Mouse (Mus musculus): ENCODE data around the gene Gm10665. TPM values are rescaled to one million over a fixed set of nuclear protein-coding genes. Genes with fewer than 3 reads are reported as not detected.
"Not testable (repeated sequence)": the region's sequence is repeated elsewhere in the genome, so short reads cannot be mapped to it uniquely, and the experiment has no call there.

Gm10665 gene
- not detected in 2 replicates for polyA plus RNA-seq (2016; fragmentation: Nextera tagmentation; extraction: Ambion mirVana)

DNA sequence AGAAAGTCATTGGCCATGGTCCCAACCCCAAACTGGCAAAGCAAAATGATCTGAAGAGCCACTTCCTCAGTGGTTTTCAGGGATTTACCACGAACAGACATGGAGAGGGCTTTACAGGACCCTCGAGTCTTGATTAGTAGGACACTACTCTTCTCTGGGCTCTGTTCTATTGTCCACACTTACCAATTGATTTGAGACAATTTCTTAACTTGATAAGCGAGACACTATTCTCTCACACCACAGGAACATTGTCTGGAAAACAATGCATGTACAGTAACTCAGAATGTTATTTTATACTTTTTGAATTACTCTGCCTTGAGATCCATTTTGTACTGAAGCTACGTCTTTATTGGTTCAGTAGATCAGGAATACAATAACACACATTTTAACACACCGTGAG lies at the start of gene Gm10665:
Gene Gm10665, minus strand, starts transcription at position 101 of the 400 bp plus-strand sequence.
- H3K27ac ChIP-seq; H3K4me1 ChIP-seq; DNase-seq (ENCODE audit: low spot score); H3K4me3 ChIP-seq; H3K36me3 ChIP-seq; H3K9me3 ChIP-seq (replicated peaks); H3K27me3 ChIP-seq (ENCODE audit: low read depth, poor library complexity, severe bottlenecking): not testable (repeated sequence)
- WGBS: no CpG with 5 or more reads among the region's 5 CpGs

GRCm38 (mm10) chr7:22499578-22499977 lies 35.7 kb upstream of the Gm10665 start, which contains the start of gene Vmn1r151:
Vmn1r151 (minus strand) TSS chr7:22499678.
- DNase-seq (ENCODE audit: low spot score); H3K27me3 ChIP-seq (ENCODE audit: low read depth, poor library complexity, severe bottlenecking): not testable (repeated sequence)
- 51% methylated on average over 2 of the region's 3 CpGs for WGBS

DNA sequence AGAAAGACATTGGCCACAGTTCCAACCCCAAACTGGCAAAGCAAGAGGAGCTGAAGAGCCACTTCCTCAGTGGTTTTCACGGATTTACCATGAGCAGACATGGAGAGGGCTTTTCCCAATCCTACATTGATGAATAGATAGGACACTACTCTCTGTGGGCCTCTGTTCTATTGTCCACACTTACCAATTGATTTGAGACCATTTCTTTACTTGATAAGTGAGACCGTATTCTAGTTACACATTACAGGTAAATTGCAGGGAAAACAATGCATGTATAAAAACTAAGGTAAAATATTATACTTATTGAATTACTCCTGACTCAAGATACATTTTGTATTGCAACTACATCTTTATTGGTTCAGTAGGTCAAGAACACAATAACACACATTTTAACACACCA lies 25.7 kb downstream of the Gm10665 start, which contains the start of gene Vmn1r149:
Gene Vmn1r149, minus strand, starts transcription at position 101 of the 400 bp plus-strand sequence.
- not testable (repeated sequence) for H3K9me3 ChIP-seq (replicated peaks); H3K27me3 ChIP-seq (ENCODE audit: low read depth, poor library complexity, severe bottlenecking); H3K4me3 ChIP-seq; H3K36me3 ChIP-seq; H3K4me1 ChIP-seq; H3K27ac ChIP-seq; DNase-seq (ENCODE audit: low spot score)
- no CpG with 5 or more reads among the region's 2 CpGs for WGBS

More at GRCm38 (mm10) chr7:22499578-22499977, 35.7 kb upstream of the Gm10665 start, which contains the start of gene Vmn1r151:
- not testable (repeated sequence) for H3K4me3 ChIP-seq; H3K27ac ChIP-seq; H3K36me3 ChIP-seq; H3K4me1 ChIP-seq; H3K9me3 ChIP-seq (replicated peaks)

DNA sequence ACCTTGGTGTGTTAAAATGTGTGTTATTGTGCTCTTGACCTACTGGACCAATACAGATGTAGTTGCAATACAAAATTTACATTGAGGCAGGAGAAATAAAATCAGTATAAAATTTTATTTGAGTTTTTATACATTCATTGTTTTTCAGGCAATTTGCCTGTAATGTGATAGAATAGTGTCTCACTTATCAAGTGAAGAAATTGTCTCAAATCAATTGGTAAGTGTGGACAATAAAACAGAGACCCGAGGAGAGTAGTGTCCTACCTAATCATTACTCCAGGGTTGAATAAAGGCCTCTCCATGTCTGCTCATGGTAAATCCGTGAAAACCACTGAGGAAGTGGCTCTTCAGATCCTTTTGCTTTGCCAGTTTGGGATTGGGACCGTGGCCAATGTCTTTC lies 50.6 kb downstream of the Gm10665 start, which contains the start of gene Vmn1r148:
Gene Vmn1r148, plus strand, starts transcription at position 301 of the 400 bp plus-strand sequence.
- WGBS: no CpG with 5 or more reads among the region's 3 CpGs
- H3K27ac ChIP-seq: not testable (repeated sequence)

More for the DNA sequence above, 50.6 kb downstream of the Gm10665 start, which contains the start of gene Vmn1r148:
- H3K9me3 ChIP-seq (replicated peaks); H3K4me3 ChIP-seq; H3K36me3 ChIP-seq; DNase-seq (ENCODE audit: low spot score); H3K27me3 ChIP-seq (ENCODE audit: low read depth, poor library complexity, severe bottlenecking); H3K4me1 ChIP-seq: not testable (repeated sequence)

Other genes starting within 250 kb of the Gm10665 start
- not detected in 2 replicates for gene Gm8453, start 234.6 kb downstream of the Gm10665 start, polyA plus RNA-seq (2016; fragmentation: Nextera tagmentation; extraction: Ambion mirVana)
- gene Gm4187, start 134.4 kb downstream of the Gm10665 start, polyA plus RNA-seq (2016; fragmentation: Nextera tagmentation; extraction: Ambion mirVana): not detected in 2 replicates
- gene Gm8660, start 93.0 kb downstream of the Gm10665 start, polyA plus RNA-seq (2016; fragmentation: Nextera tagmentation; extraction: Ambion mirVana): not detected in 2 replicates
- gene Vmn1r148, start 50.5 kb downstream of the Gm10665 start, polyA plus RNA-seq (2016; fragmentation: Nextera tagmentation; extraction: Ambion mirVana): not detected in 2 replicates
- gene Vmn1r149, start 25.8 kb downstream of the Gm10665 start, polyA plus RNA-seq (2016; fragmentation: Nextera tagmentation; extraction: Ambion mirVana): not detected in 2 replicates
- gene Vmn1r151, start 35.6 kb upstream of the Gm10665 start, polyA plus RNA-seq (2016; fragmentation: Nextera tagmentation; extraction: Ambion mirVana): not detected in 2 replicates
- not detected in 2 replicates for gene Vmn1r152, start 58.9 kb upstream of the Gm10665 start, polyA plus RNA-seq (2016; fragmentation: Nextera tagmentation; extraction: Ambion mirVana)
- gene Gm8677, start 70.8 kb upstream of the Gm10665 start, polyA plus RNA-seq (2016; fragmentation: Nextera tagmentation; extraction: Ambion mirVana): not detected in 2 replicates
- gene Gm4201, start 101.3 kb upstream of the Gm10665 start, polyA plus RNA-seq (2016; fragmentation: Nextera tagmentation; extraction: Ambion mirVana): not detected in 2 replicates
- not detected in 2 replicates for gene Gm4565, start 124.1 kb upstream of the Gm10665 start, polyA plus RNA-seq (2016; fragmentation: Nextera tagmentation; extraction: Ambion mirVana)
- gene Vmn1r155, start 193.9 kb upstream of the Gm10665 start, polyA plus RNA-seq (2016; fragmentation: Nextera tagmentation; extraction: Ambion mirVana): not detected in 2 replicates
- gene Gm8693, start 228.2 kb upstream of the Gm10665 start, polyA plus RNA-seq (2016; fragmentation: Nextera tagmentation; extraction: Ambion mirVana): not detected in 2 replicates